Mouse (Mus musculus) olfactory bulb, adult 2 months (tissue): ENCODE measurements around the gene Afdn.

Source experiments
- CTCF ChIP-seq: fragments of 200-500 bp; IDR thresholded peaks from 2 replicates; pipeline ENCODE4 v1.5.1; 2012; ENCODE audit warnings: low read depth, mild to moderate bottlenecking, low read length, moderate library complexity; ENCODE audit not compliant: insufficient read depth
- POLR2A ChIP-seq: fragments of 200-500 bp; IDR thresholded peaks from 2 replicates; pipeline ENCODE4 v1.6.1; 2012; ENCODE audit warnings: mild to moderate bottlenecking, low read depth, low read length, moderate library complexity; ENCODE audit not compliant: insufficient read depth

DNA sequence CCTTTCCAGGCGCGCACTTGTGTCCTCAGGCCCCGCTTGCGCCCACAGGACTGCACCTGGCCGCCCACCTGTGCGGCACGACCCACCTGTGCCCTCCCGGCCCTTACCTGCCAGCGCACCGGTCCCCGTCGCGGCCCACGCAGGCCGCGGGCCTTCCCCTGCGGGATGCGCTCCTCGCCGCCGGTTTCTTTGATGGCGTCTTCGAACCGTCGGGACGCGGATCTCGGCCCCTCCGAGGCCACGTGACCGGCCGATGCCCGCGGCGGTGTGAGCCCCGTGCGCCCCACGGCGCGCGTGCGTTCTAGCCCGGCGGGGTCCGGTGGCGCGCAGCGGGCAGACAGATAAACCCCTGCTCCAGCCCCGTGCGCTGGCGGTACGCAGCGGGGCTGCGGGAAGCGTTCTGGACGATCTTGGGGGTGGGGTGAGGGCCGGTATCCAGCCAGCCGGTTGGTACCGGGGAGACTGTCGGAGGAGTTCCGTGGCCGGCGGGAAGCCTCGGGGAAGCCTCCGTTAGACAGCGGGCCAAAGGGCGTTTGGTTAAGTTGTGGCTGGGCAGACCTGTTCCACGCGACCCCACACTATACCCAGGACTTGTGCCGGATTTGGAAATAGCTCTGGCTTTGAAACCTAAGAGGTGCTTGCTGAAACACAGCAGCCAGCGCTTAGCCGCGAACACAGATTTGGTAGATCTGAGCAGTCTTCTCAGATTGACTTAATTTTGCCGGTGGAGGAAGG is 1.0 kb downstream of the Afdn start, which contains the start of gene Tcte2:
- TF ChIP-seq CTCF (no peak), POLR2A (no peak)
